Mouse (Mus musculus): ENCODE results near the gene Commd6. TPM values are rescaled to one million over a fixed set of nuclear protein-coding genes. Genes with fewer than 3 reads are reported as not detected.

Gene Commd6
- 85.6 and 92.5 TPM in 2 replicates for polyA plus RNA-seq (2015; fragmentation: Nextera tagmentation; extraction: Ambion mirVana)

GRCm38 (mm10) chr14:101640153-101640843 is at the start of gene Commd6:
TSS of gene Commd6 (minus strand) at chr14:101640686.
- Histone ChIP-seq H3K4me1 (peaks cover 6% of the 10 kb centered on the region), H3K9me3 (no peaks in the 10 kb centered on the region), H3K36me3 (no peaks in the 10 kb centered on the region), H3K4me2 (peak within 1 kb of the TSS; percentile 63), H3K27me3 (no peaks in the 10 kb centered on the region), H3K9ac (peak within 1 kb of the TSS; percentile 79), H3K27ac (peak within 1 kb of the TSS; percentile 83), H3K4me3 (peak within 1 kb of the TSS; percentile 95)
- under 1% methylated on average over 35 of the region's 39 CpGs for WGBS
- ATAC-seq (ENCODE audit: borderline replicate concordance, extremely low read depth, low FRiP score, low TSS enrichment): peak; percentile 99

GRCm38 (mm10) chr14:101688406-101688805 is 47.9 kb upstream of the Commd6 start:
- H3K4me3 ChIP-seq: no peak overlapping the region
- no peak overlapping the region for H3K27ac ChIP-seq
- no peaks in the 10 kb centered on the region for H3K36me3 ChIP-seq
- ATAC-seq (ENCODE audit: borderline replicate concordance, extremely low read depth, low FRiP score, low TSS enrichment): no peak
- H3K4me1 ChIP-seq: no peaks in the 10 kb centered on the region
- 81% methylated on average over 2 of the region's 2 CpGs for WGBS
- no peak overlapping the region for H3K9ac ChIP-seq
- H3K9me3 ChIP-seq: no peaks in the 10 kb centered on the region
- no peaks in the 10 kb centered on the region for H3K27me3 ChIP-seq
- no peak overlapping the region for H3K4me2 ChIP-seq

- no peak for ATAC-seq (ENCODE audit: borderline replicate concordance, extremely low read depth, low FRiP score, low TSS enrichment)
- Histone ChIP-seq H3K9me3 (no peaks in the 10 kb centered on the region), H3K4me2 (no peak overlapping the region), H3K27ac (no peak overlapping the region), H3K27me3 (no peaks in the 10 kb centered on the region), H3K9ac (no peak overlapping the region), H3K4me1 (no peaks in the 10 kb centered on the region), H3K36me3 (no peaks in the 10 kb centered on the region), H3K4me3 (no peak overlapping the region)
- 89% methylated on average over 6 of the region's 6 CpGs for WGBS
Observed at GRCm38 (mm10) chr14:101687696-101688095, 47.2 kb upstream of the Commd6 start.

GRCm38 (mm10) chr14:101672226-101672625 is 31.7 kb upstream of the Commd6 start:
- Histone ChIP-seq H3K4me3 (no peak overlapping the region), H3K36me3 (peaks cover 9% of the 10 kb centered on the region), H3K4me1 (no peaks in the 10 kb centered on the region), H3K27me3 (no peaks in the 10 kb centered on the region), H3K27ac (no peak overlapping the region), H3K9ac (no peak overlapping the region), H3K9me3 (no peaks in the 10 kb centered on the region), H3K4me2 (no peak overlapping the region)
- no peak for ATAC-seq (ENCODE audit: borderline replicate concordance, extremely low read depth, low FRiP score, low TSS enrichment)
- 94% methylated on average over 1 of the region's 1 CpGs for WGBS

GRCm38 (mm10) chr14:101668626-101669025 is 28.1 kb upstream of the Commd6 start:
- Histone ChIP-seq H3K4me3 (no peak overlapping the region), H3K36me3 (0 out of 2 replicates have a peak, but pooled peaks cover 8% of the 10 kb centered on the region), H3K4me1 (no peaks in the 10 kb centered on the region), H3K4me2 (no peak overlapping the region), H3K27ac (no peak overlapping the region), H3K9me3 (no peaks in the 10 kb centered on the region), H3K27me3 (no peaks in the 10 kb centered on the region), H3K9ac (no peak overlapping the region)
- no peak for ATAC-seq (ENCODE audit: borderline replicate concordance, extremely low read depth, low FRiP score, low TSS enrichment)
- WGBS: 92% methylated on average over 7 of the region's 7 CpGs

- 81% methylated on average over 5 of the region's 5 CpGs for WGBS
- ATAC-seq (ENCODE audit: borderline replicate concordance, extremely low read depth, low FRiP score, low TSS enrichment): no peak
- Histone ChIP-seq H3K4me3 (no peak overlapping the region), H3K27ac (no peak overlapping the region), H3K27me3 (no peaks in the 10 kb centered on the region), H3K36me3 (0 out of 2 replicates have a peak, but pooled peaks cover 8% of the 10 kb centered on the region), H3K4me1 (no peaks in the 10 kb centered on the region), H3K4me2 (no peak overlapping the region), H3K9me3 (no peaks in the 10 kb centered on the region), H3K9ac (no peak overlapping the region)
Observed at GRCm38 (mm10) chr14:101666536-101666935, 26.1 kb upstream of the Commd6 start.

- Histone ChIP-seq H3K27ac (no peak overlapping the region), H3K9ac (no peak overlapping the region), H3K4me3 (no peak overlapping the region), H3K36me3 (0 out of 2 replicates have a peak, but pooled peaks cover 8% of the 10 kb centered on the region), H3K9me3 (no peaks in the 10 kb centered on the region), H3K4me2 (no peak overlapping the region), H3K27me3 (no peaks in the 10 kb centered on the region), H3K4me1 (no peaks in the 10 kb centered on the region)
- ATAC-seq (ENCODE audit: borderline replicate concordance, extremely low read depth, low FRiP score, low TSS enrichment): no peak
- 90% methylated on average over 7 of the region's 7 CpGs for WGBS
Observed at GRCm38 (mm10) chr14:101666056-101666455, 25.6 kb upstream of the Commd6 start.

GRCm38 (mm10) chr14:101664274-101664673 is 23.8 kb upstream of the Commd6 start:
- H3K27ac ChIP-seq: no peak overlapping the region
- no peak overlapping the region for H3K4me2 ChIP-seq
- no peak overlapping the region for H3K9ac ChIP-seq
- H3K9me3 ChIP-seq: no peaks in the 10 kb centered on the region
- no peak overlapping the region for H3K4me3 ChIP-seq
- ATAC-seq (ENCODE audit: borderline replicate concordance, extremely low read depth, low FRiP score, low TSS enrichment): no peak
- WGBS: 73% methylated on average over 3 of the region's 3 CpGs
- no peaks in the 10 kb centered on the region for H3K27me3 ChIP-seq
- H3K4me1 ChIP-seq: no peaks in the 10 kb centered on the region
- 0 out of 2 replicates have a peak, but pooled peaks cover 8% of the 10 kb centered on the region for H3K36me3 ChIP-seq

GRCm38 (mm10) chr14:101661654-101662412 is 21.3 kb upstream of the Commd6 start:
- Histone ChIP-seq H3K4me3 (no peak overlapping the region), H3K4me2 (no peak overlapping the region), H3K36me3 (0 out of 2 replicates have a peak, but pooled peaks cover 3% of the 10 kb centered on the region), H3K9me3 (no peaks in the 10 kb centered on the region), H3K4me1 (no peaks in the 10 kb centered on the region), H3K27me3 (no peaks in the 10 kb centered on the region), H3K27ac (no peak overlapping the region), H3K9ac (no peak overlapping the region)
- 58% methylated on average over 3 of the region's 3 CpGs for WGBS
- no peak for ATAC-seq (ENCODE audit: borderline replicate concordance, extremely low read depth, low FRiP score, low TSS enrichment)

GRCm38 (mm10) chr14:101656307-101656706 is 15.8 kb upstream of the Commd6 start:
- no peak for ATAC-seq (ENCODE audit: borderline replicate concordance, extremely low read depth, low FRiP score, low TSS enrichment)
- Histone ChIP-seq H3K27me3 (no peaks in the 10 kb centered on the region), H3K9me3 (no peaks in the 10 kb centered on the region), H3K4me3 (no peak overlapping the region), H3K4me1 (peaks cover 4% of the 10 kb centered on the region), H3K27ac (no peak overlapping the region), H3K9ac (no peak overlapping the region), H3K4me2 (no peak overlapping the region), H3K36me3 (no peaks in the 10 kb centered on the region)
- WGBS: 80% methylated on average over 10 of the region's 10 CpGs

- peak overlapping the region; percentile 75 for H3K9ac ChIP-seq
- H3K4me1 ChIP-seq: peaks cover 4% of the 10 kb centered on the region
- no peak overlapping the region for H3K27ac ChIP-seq
- no peaks in the 10 kb centered on the region for H3K27me3 ChIP-seq
- H3K9me3 ChIP-seq: no peaks in the 10 kb centered on the region
- under 1% methylated on average over 10 of the region's 10 CpGs for WGBS
- H3K4me2 ChIP-seq: peak overlapping the region; percentile 92
- H3K4me3 ChIP-seq: peak overlapping the region; percentile 99
- ATAC-seq (ENCODE audit: borderline replicate concordance, extremely low read depth, low FRiP score, low TSS enrichment): 0 out of 2 replicates have a peak, but pooled peaks have one; percentile 8
- no peaks in the 10 kb centered on the region for H3K36me3 ChIP-seq
Observed at GRCm38 (mm10) chr14:101654526-101654909, 14.0 kb upstream of the Commd6 start.
